Mouse (Mus musculus) CH12.LX (cell line): ENCODE data around the gene Lsg1. TPM values are rescaled to one million over a fixed set of nuclear protein-coding genes. Genes with fewer than 3 reads are reported as not detected.
A peak's percentile ranks its signal among the peaks of the same experiment; 100 is the strongest.

Experiments
- DNase-seq: peaks from one replicate; pipeline ENCODE4 v3.0.0-alpha.2; 2013; ENCODE audit errors: extremely low read depth
- H3K27ac ChIP-seq: 2 replicates; pipeline ENCODE4 v1.5.1; 2012; ENCODE audit warnings: low read depth, mild to moderate bottlenecking, control low read depth, moderate library complexity; ENCODE audit not compliant: insufficient read depth
- H3K27me3 ChIP-seq: replicated peaks from 2 replicates; pipeline ENCODE3; 2012; ENCODE audit warnings: inconsistent platforms
- H3K36me3 ChIP-seq, 2 experiments: replicated peaks in 1 of 2; 2 replicates each; pipeline versions ENCODE3 to v1.6.1; 2012; ENCODE audit warnings: inconsistent platforms in 1 of 2, low read length in 1 of 2, mild to moderate bottlenecking in 1 of 2, mixed read lengths in 1 of 2, moderate library complexity in 1 of 2; ENCODE audit not compliant: control insufficient read depth in 1 of 2, insufficient read depth in 1 of 2
- H3K4me1 ChIP-seq, 2 experiments: 2 replicates each; pipeline ENCODE4 v1.6.1; 2012; ENCODE audit warnings: inconsistent platforms in 1 of 2, moderate library complexity in 1 of 2; ENCODE audit not compliant: insufficient read depth in 2 of 2, control insufficient read depth in 1 of 2
- H3K4me2 ChIP-seq: 2 replicates; pipeline ENCODE4 v1.6.1; 2012; ENCODE audit warnings: low read depth, mild to moderate bottlenecking, control low read depth; ENCODE audit not compliant: poor library complexity, insufficient read depth, severe bottlenecking
- H3K4me3 ChIP-seq, 3 experiments: fragments of 150-350 bp in 1 of 3; sonication (generic) in 1 of 3; replicated peaks in 1 of 3; 2 replicates each; pipeline versions ENCODE3 to v1.5.1; 2011 to 2012; ENCODE audit warnings: low read depth in 2 of 3, low read length in 2 of 3, mild to moderate bottlenecking in 2 of 3, moderate library complexity in 2 of 3, control low read depth in 1 of 3, improper control_type of control experiment in 1 of 3, inconsistent platforms in 1 of 3, mixed read lengths in 1 of 3; ENCODE audit not compliant: poor library complexity in 1 of 3
- H3K79me2 ChIP-seq: replicated peaks from 2 replicates; pipeline ENCODE4 v1.6.1; 2012; ENCODE audit warnings: mild to moderate bottlenecking, moderate library complexity; ENCODE audit not compliant: control insufficient read depth, poor library complexity, insufficient read depth, severe bottlenecking; ENCODE audit errors: extremely low read depth
- H3K9ac ChIP-seq: 2 replicates; pipeline ENCODE4 v1.6.1; 2012; ENCODE audit warnings: low read depth, mild to moderate bottlenecking, control low read depth, moderate library complexity; ENCODE audit not compliant: insufficient read depth
- H3K9me3 ChIP-seq: replicated peaks from 2 replicates; pipeline ENCODE3; 2012; ENCODE audit warnings: low read length, inconsistent platforms, mixed read lengths
- BHLHE40 ChIP-seq: IDR thresholded peaks from 2 replicates; pipeline ENCODE4 v1.6.1; 2011; ENCODE audit warnings: mild to moderate bottlenecking, low read depth, low read length, improper control_type of control experiment
- CHD1 ChIP-seq: IDR thresholded peaks from 2 replicates; pipeline ENCODE4 v1.6.1; 2012; ENCODE audit warnings: low read depth, low read length, improper control_type of control experiment, inconsistent platforms
- CHD2 ChIP-seq: IDR thresholded peaks from 2 replicates; pipeline ENCODE4 v1.6.1; 2011; ENCODE audit warnings: low read length, improper control_type of control experiment
- CTCF ChIP-seq, 2 experiments: IDR thresholded peaks in 1 of 2; conservative IDR thresholded peaks in 1 of 2; 2 replicates each; pipeline ENCODE4 v1.5.1; 2011 to 2012; ENCODE audit warnings: low read depth in 2 of 2, low read length in 2 of 2, improper control_type of control experiment in 1 of 2, inconsistent platforms in 1 of 2, mild to moderate bottlenecking in 1 of 2, moderate library complexity in 1 of 2
- E2F4 ChIP-seq: IDR thresholded peaks from 2 replicates; pipeline ENCODE4 v1.6.1; 2011; ENCODE audit warnings: low read depth, low read length, improper control_type of control experiment; ENCODE audit not compliant: insufficient replicate concordance
- ELF1 ChIP-seq: IDR thresholded peaks from 2 replicates; pipeline ENCODE4 v1.6.1; 2014; ENCODE audit warnings: low read depth, mild to moderate bottlenecking, inconsistent platforms, low read length, improper control_type of control experiment
- EP300 ChIP-seq: IDR thresholded peaks from 2 replicates; pipeline ENCODE4 v1.6.1; 2011; ENCODE audit warnings: low read length, improper control_type of control experiment
- ETS1 ChIP-seq: conservative IDR thresholded peaks from 2 replicates; pipeline ENCODE4 v1.6.1; 2012; ENCODE audit warnings: low read depth, mild to moderate bottlenecking, inconsistent platforms, low read length, improper control_type of control experiment, moderate library complexity
- GABPA ChIP-seq: IDR thresholded peaks from 2 replicates; pipeline ENCODE4 v1.6.1; 2012; ENCODE audit warnings: low read depth, low read length, improper control_type of control experiment, inconsistent platforms; ENCODE audit not compliant: insufficient replicate concordance
- HCFC1 ChIP-seq: IDR thresholded peaks from 2 replicates; pipeline ENCODE4 v1.6.1; 2012; ENCODE audit warnings: low read depth, mild to moderate bottlenecking, inconsistent platforms, low read length, improper control_type of control experiment
- IRF4 ChIP-seq: IDR thresholded peaks from 2 replicates; pipeline ENCODE4 v1.6.1; 2014; ENCODE audit warnings: low read depth, mild to moderate bottlenecking, inconsistent platforms, low read length, improper control_type of control experiment
- JUN ChIP-seq: IDR thresholded peaks from 2 replicates; pipeline ENCODE4 v1.6.1; 2011; ENCODE audit warnings: low read depth, mild to moderate bottlenecking, low read length, improper control_type of control experiment, moderate library complexity; ENCODE audit not compliant: insufficient read depth
- JUND ChIP-seq: conservative IDR thresholded peaks from 2 replicates; pipeline ENCODE4 v1.6.1; 2011; ENCODE audit warnings: low read depth, low read length, improper control_type of control experiment
- KAT2A ChIP-seq: IDR thresholded peaks from 2 replicates; pipeline ENCODE4 v1.6.1; 2012; ENCODE audit warnings: low read length, improper control_type of control experiment, inconsistent platforms; ENCODE audit not compliant: insufficient replicate concordance
- MAFK ChIP-seq: IDR thresholded peaks from 2 replicates; pipeline ENCODE4 v1.6.1; 2011; ENCODE audit warnings: low read length, improper control_type of control experiment; ENCODE audit not compliant: insufficient replicate concordance
- MAX ChIP-seq: IDR thresholded peaks from 2 replicates; pipeline ENCODE4 v1.6.1; 2011; ENCODE audit warnings: low read length, improper control_type of control experiment
- MAZ ChIP-seq: IDR thresholded peaks from 2 replicates; pipeline ENCODE4 v1.6.1; 2012; ENCODE audit warnings: low read depth, mild to moderate bottlenecking, inconsistent platforms, low read length, improper control_type of control experiment, moderate library complexity
- MEF2A ChIP-seq: IDR thresholded peaks from 2 replicates; pipeline ENCODE4 v1.6.1; 2014; ENCODE audit warnings: low read depth, mild to moderate bottlenecking, inconsistent platforms, low read length, improper control_type of control experiment, borderline replicate concordance
- MXI1 ChIP-seq: IDR thresholded peaks from 2 replicates; pipeline ENCODE4 v1.6.1; 2011; ENCODE audit warnings: mild to moderate bottlenecking, low read depth, low read length, improper control_type of control experiment
- MYC ChIP-seq: IDR thresholded peaks from 2 replicates; pipeline ENCODE4 v1.6.1; 2011; ENCODE audit warnings: low read depth, mild to moderate bottlenecking, improper control_type of control experiment, low read length
- NELFE ChIP-seq: IDR thresholded peaks from 2 replicates; pipeline ENCODE4 v1.6.1; 2011; ENCODE audit warnings: low read depth, low read length, improper control_type of control experiment
- NRF1 ChIP-seq: IDR thresholded peaks from 2 replicates; pipeline ENCODE4 v1.6.1; 2014; ENCODE audit warnings: low read depth, mild to moderate bottlenecking, inconsistent platforms, low read length, improper control_type of control experiment, moderate library complexity
- PAX5 ChIP-seq: IDR thresholded peaks from 2 replicates; pipeline ENCODE4 v1.6.1; 2012; ENCODE audit warnings: low read length, inconsistent platforms, mixed read lengths
- POLR2A ChIP-seq: IDR thresholded peaks from 2 replicates; pipeline ENCODE4 v1.6.1; 2011; ENCODE audit warnings: low read depth, mild to moderate bottlenecking, improper control_type of control experiment, low read length
- POLR2AphosphoS2 ChIP-seq: IDR thresholded peaks from 2 replicates; pipeline ENCODE4 v1.6.1; 2011; ENCODE audit warnings: low read depth, low read length, improper control_type of control experiment
- RAD21 ChIP-seq: IDR thresholded peaks from 2 replicates; pipeline ENCODE4 v1.6.1; 2011; ENCODE audit warnings: low read depth, mild to moderate bottlenecking, low read length, improper control_type of control experiment, moderate library complexity
- RCOR1 ChIP-seq: conservative IDR thresholded peaks from 2 replicates; pipeline ENCODE4 v1.6.1; 2012; ENCODE audit warnings: low read depth, mild to moderate bottlenecking, inconsistent platforms, low read length, improper control_type of control experiment
- SIN3A ChIP-seq: IDR thresholded peaks from 2 replicates; pipeline ENCODE4 v1.6.1; 2012; ENCODE audit warnings: low read length, improper control_type of control experiment, inconsistent platforms
- SMC3 ChIP-seq: IDR thresholded peaks from 2 replicates; pipeline ENCODE4 v1.6.1; 2011; ENCODE audit warnings: low read depth, low read length, improper control_type of control experiment
- TBP ChIP-seq: conservative IDR thresholded peaks from 2 replicates; pipeline ENCODE4 v1.6.1; 2011; ENCODE audit warnings: low read depth, low read length, improper control_type of control experiment
- TCF12 ChIP-seq: IDR thresholded peaks from 2 replicates; pipeline ENCODE4 v1.6.1; 2014; ENCODE audit warnings: low read depth, mild to moderate bottlenecking, inconsistent platforms, low read length, improper control_type of control experiment
- UBTF ChIP-seq: IDR thresholded peaks from 2 replicates; pipeline ENCODE4 v1.6.1; 2012; ENCODE audit warnings: low read depth, mild to moderate bottlenecking, inconsistent platforms, low read length, improper control_type of control experiment, moderate library complexity
- USF1 ChIP-seq: IDR thresholded peaks from 2 replicates; pipeline ENCODE4 v1.6.1; 2014; ENCODE audit warnings: low read depth, mild to moderate bottlenecking, inconsistent platforms, low read length, improper control_type of control experiment
- USF2 ChIP-seq: conservative IDR thresholded peaks from 2 replicates; pipeline ENCODE4 v1.6.1; 2011; ENCODE audit warnings: low read depth, low read length, improper control_type of control experiment
- ZC3H11A ChIP-seq: IDR thresholded peaks from 2 replicates; pipeline ENCODE4 v1.6.1; 2012; ENCODE audit warnings: low read depth, mild to moderate bottlenecking, inconsistent platforms, low read length, improper control_type of control experiment
- ZKSCAN1 ChIP-seq: IDR thresholded peaks from 2 replicates; pipeline ENCODE4 v1.6.1; 2012; ENCODE audit warnings: low read depth, inconsistent platforms, low read length, improper control_type of control experiment, borderline replicate concordance
- ZMIZ1 ChIP-seq: IDR thresholded peaks from 2 replicates; pipeline ENCODE4 v1.6.1; 2012; ENCODE audit warnings: low read depth, mild to moderate bottlenecking, inconsistent platforms, low read length, improper control_type of control experiment
- ZNF384 ChIP-seq: IDR thresholded peaks from 2 replicates; pipeline ENCODE4 v1.6.1; 2012; ENCODE audit warnings: low read depth, low read length, improper control_type of control experiment, inconsistent platforms
- dilution Hi-C: fragments of 300-500 bp; cut with MboI; formaldehyde crosslinking; loops from 2 replicates; pipeline ENCODE4 v1.14.3; 2020; ENCODE audit warnings: low sequenced_read_pairs; ENCODE audit not compliant: extremely low pct_unique_long_range_greater_than_20kb, extremely low pct_ligation_motif_present
- in situ Hi-C: fragments of 300-500 bp; cut with MboI; formaldehyde crosslinking; loops from 3 replicates; pipeline ENCODE4 v1.14.3; 2019; ENCODE audit warnings: low sequenced_read_pairs, low pct_ligation_motif_present, low pct_unique_long_range_greater_than_20kb, mixed read lengths
- polyA plus RNA-seq: library from polyadenylated mRNA; unstranded; fragments of >175 nt; gene quantifications from 2 replicates; pipeline ENCODE4 v1.2.1, GENCODE M21; 2012; ENCODE audit warnings: low read depth; ENCODE audit not compliant: insufficient read length
- total RNA-seq, 2 experiments: library from RNA; depleted of rRNA; stranded (reverse); fragments of 300-350 nt in 1 of 2; fragments of >200 nt in 1 of 2; gene quantifications; 2 replicates each; pipeline ENCODE4 v1.2.3; 2012 to 2014

Lsg1 gene
- total and polyA plus RNA-seq, 3 experiments = 58.4 to 189 (median 94.7) TPM

- no peaks in the 10 kb centered on the region for H3K9me3 ChIP-seq
- in situ Hi-C loops (no loop called here), dilution Hi-C loops (no loop called here)
- no peak for DNase-seq
- no peak overlapping the region for H3K27ac ChIP-seq
- no peak overlapping the region for H3K9ac ChIP-seq
- peak overlapping the region; percentile 4; the same call in 1 of the 2 replicates for H3K4me2 ChIP-seq
- TF ChIP-seq NRF1 = no peak
- TF ChIP-seq CHD2 = peak; percentile 84
- peak; percentile 66; the same call in 1 of the 2 replicates for TF ChIP-seq ETS1
- 0 out of 2 replicates have a peak, but pooled peaks have one; percentile 7 for TF ChIP-seq MAFK
- no peak for TF ChIP-seq TBP
- TF ChIP-seq RAD21 = no peak; the same call in 1 of the 2 replicates
- peak; percentile 54 for TF ChIP-seq TCF12
- TF ChIP-seq ZKSCAN1 = no peak
- TF ChIP-seq GABPA = no peak
- no peak for TF ChIP-seq POLR2AphosphoS2
- TF ChIP-seq USF2 = no peak
- peak; percentile 82 for TF ChIP-seq MEF2A
- no peak for TF ChIP-seq ZMIZ1
- no peak for TF ChIP-seq ZNF384
- TF ChIP-seq POLR2A = no peak
- no peak for TF ChIP-seq SMC3
- TF ChIP-seq MYC = no peak
- TF ChIP-seq ZC3H11A = no peak
- TF ChIP-seq NELFE = no peak
- no peak for TF ChIP-seq HCFC1
- no peak for TF ChIP-seq CHD1
- no peak; the same call in 1 of the 2 replicates for TF ChIP-seq SIN3A
- no peak for TF ChIP-seq CTCF (conservative IDR thresholded peaks at IDR 0.05 in 1 of 2, IDR thresholded peaks at IDR 0.05 in 1 of 2; ENCODE audit: low read depth in 2 of 2, low read length in 2 of 2)
- no peak for TF ChIP-seq E2F4
- peak; percentile 90 for TF ChIP-seq BHLHE40
- no peak for TF ChIP-seq MAX
- TF ChIP-seq RCOR1 = no peak
- TF ChIP-seq MXI1 = no peak
- TF ChIP-seq PAX5 = no peak
- no peak for TF ChIP-seq JUND
- TF ChIP-seq ELF1 = no peak
- TF ChIP-seq KAT2A = no peak
- no peak; the same call in 1 of the 2 replicates for TF ChIP-seq IRF4
- TF ChIP-seq EP300 = peak; percentile 73
- TF ChIP-seq USF1 = no peak
- TF ChIP-seq MAZ = no peak
- TF ChIP-seq UBTF = no peak
- TF ChIP-seq JUN = no peak
- no peaks in the 10 kb centered on the region for H3K36me3 ChIP-seq
- H3K4me3 ChIP-seq = no peak overlapping the region
- H3K4me1 ChIP-seq = peaks cover 19 to 41% of the 10 kb centered on the region in 2 experiments
- no peaks in the 10 kb centered on the region for H3K79me2 ChIP-seq
- peaks cover 2% of the 10 kb centered on the region for H3K27me3 ChIP-seq
Measured at GRCm38 (mm10) chr16:30614122-30614521, 26.7 kb upstream of the Lsg1 start.
